Mouse (Mus musculus): Measurements from ENCODE around the gene Trmt10a. TPM values are rescaled to one million over a fixed set of nuclear protein-coding genes. Genes with fewer than 3 reads are reported as not detected.

Gene Trmt10a
- polyA plus RNA-seq, 1 experiment from 2014 or later: 14.2 TPM

- no peaks in the 10 kb centered on the region for H3K27me3 ChIP-seq (ENCODE audit: insufficient read depth, low read length)
- H3K27ac ChIP-seq (ENCODE audit: low read depth): no peak overlapping the region
- no peak for ATAC-seq (ENCODE audit: insufficient read depth)
- H3K4me3 ChIP-seq (ENCODE audit: low read depth, low read length): no peak overlapping the region
- H3K4me1 ChIP-seq (ENCODE audit: insufficient read depth): no peaks in the 10 kb centered on the region
- 69% methylated on average over 5 of the region's 5 CpGs for WGBS
- no peak overlapping the region for H3K4me2 ChIP-seq
- H3K36me3 ChIP-seq (ENCODE audit: insufficient read depth): no peaks in the 10 kb centered on the region
- H3K9me3 ChIP-seq (ENCODE audit: low read depth, low read length): no peaks in the 10 kb centered on the region
- no peak for DNase-seq
- no peak for TF ChIP-seq CTCF (IDR thresholded peaks at IDR 0.05; ENCODE audit: low read depth)
- no peak overlapping the region for H3K9ac ChIP-seq
Measured at GRCm38 (mm10) chr3:138105056-138105455, 38.2 kb upstream of the Trmt10a start.

- no peak for TF ChIP-seq CTCF (IDR thresholded peaks at IDR 0.05; ENCODE audit: low read depth)
- Histone ChIP-seq H3K36me3 (ENCODE audit: insufficient read depth) (no peaks in the 10 kb centered on the region), H3K9ac (no peak overlapping the region), H3K9me3 (ENCODE audit: low read depth, low read length) (no peaks in the 10 kb centered on the region), H3K27me3 (ENCODE audit: insufficient read depth, low read length) (no peaks in the 10 kb centered on the region), H3K4me2 (no peak overlapping the region), H3K27ac (ENCODE audit: low read depth) (no peak overlapping the region), H3K4me1 (ENCODE audit: insufficient read depth) (no peaks in the 10 kb centered on the region), H3K4me3 (ENCODE audit: low read depth, low read length) (no peak overlapping the region)
- 92% methylated on average over 10 of the region's 10 CpGs for WGBS
- ATAC-seq (ENCODE audit: insufficient read depth) (no peak), DNase-seq (no peak)
Measured at GRCm38 (mm10) chr3:138106887-138107286, 36.4 kb upstream of the Trmt10a start.

- Histone ChIP-seq H3K27ac (ENCODE audit: low read depth) (no peak overlapping the region), H3K9ac (no peak overlapping the region), H3K4me2 (no peak overlapping the region), H3K4me1 (ENCODE audit: insufficient read depth) (no peaks in the 10 kb centered on the region), H3K36me3 (ENCODE audit: insufficient read depth) (no peaks in the 10 kb centered on the region), H3K27me3 (ENCODE audit: insufficient read depth, low read length) (no peaks in the 10 kb centered on the region), H3K4me3 (ENCODE audit: low read depth, low read length) (no peak overlapping the region), H3K9me3 (ENCODE audit: low read depth, low read length) (no peaks in the 10 kb centered on the region)
- no peak for DNase-seq
- no peak; the same call in 1 of the 2 replicates for ATAC-seq (ENCODE audit: insufficient read depth)
- WGBS: 86% methylated on average over 19 of the region's 19 CpGs
- no peak for TF ChIP-seq CTCF (IDR thresholded peaks at IDR 0.05; ENCODE audit: low read depth)
Measured at GRCm38 (mm10) chr3:138110910-138111782, 32.1 kb upstream of the Trmt10a start.

GRCm38 (mm10) chr3:138114106-138114505 is 29.1 kb upstream of the Trmt10a start:
- DNase-seq: no peak
- 76% methylated on average over 17 of the region's 17 CpGs for WGBS
- H3K27ac ChIP-seq (ENCODE audit: low read depth): no peak overlapping the region
- TF ChIP-seq CTCF (IDR thresholded peaks at IDR 0.05; ENCODE audit: low read depth): no peak
- no peaks in the 10 kb centered on the region for H3K9me3 ChIP-seq (ENCODE audit: low read depth, low read length)
- H3K4me2 ChIP-seq: no peak overlapping the region
- no peaks in the 10 kb centered on the region for H3K36me3 ChIP-seq (ENCODE audit: insufficient read depth)
- H3K4me1 ChIP-seq (ENCODE audit: insufficient read depth): no peaks in the 10 kb centered on the region
- H3K27me3 ChIP-seq (ENCODE audit: insufficient read depth, low read length): no peaks in the 10 kb centered on the region
- ATAC-seq (ENCODE audit: insufficient read depth): no peak
- H3K4me3 ChIP-seq (ENCODE audit: low read depth, low read length): no peak overlapping the region
- H3K9ac ChIP-seq: no peak overlapping the region

GRCm38 (mm10) chr3:138116871-138117270 is 26.4 kb upstream of the Trmt10a start:
- ATAC-seq (ENCODE audit: insufficient read depth) (no peak), DNase-seq (no peak)
- Histone ChIP-seq H3K9ac (no peak overlapping the region), H3K9me3 (ENCODE audit: low read depth, low read length) (no peaks in the 10 kb centered on the region), H3K4me3 (ENCODE audit: low read depth, low read length) (no peak overlapping the region), H3K36me3 (ENCODE audit: insufficient read depth) (no peaks in the 10 kb centered on the region), H3K27ac (ENCODE audit: low read depth) (no peak overlapping the region), H3K27me3 (ENCODE audit: insufficient read depth, low read length) (no peaks in the 10 kb centered on the region), H3K4me2 (no peak overlapping the region), H3K4me1 (ENCODE audit: insufficient read depth) (no peaks in the 10 kb centered on the region)
- 83% methylated on average over 4 of the region's 4 CpGs for WGBS
- no peak for TF ChIP-seq CTCF (IDR thresholded peaks at IDR 0.05; ENCODE audit: low read depth)

- no peak for DNase-seq
- Histone ChIP-seq H3K27ac (ENCODE audit: low read depth) (no peak overlapping the region), H3K27me3 (ENCODE audit: insufficient read depth, low read length) (no peaks in the 10 kb centered on the region), H3K4me3 (ENCODE audit: low read depth, low read length) (no peak overlapping the region), H3K36me3 (ENCODE audit: insufficient read depth) (no peaks in the 10 kb centered on the region), H3K4me1 (ENCODE audit: insufficient read depth) (no peaks in the 10 kb centered on the region), H3K9me3 (ENCODE audit: low read depth, low read length) (no peaks in the 10 kb centered on the region), H3K9ac (no peak overlapping the region), H3K4me2 (no peak overlapping the region)
- no peak for ATAC-seq (ENCODE audit: insufficient read depth)
- 61% methylated on average over 6 of the region's 6 CpGs for WGBS
- no peak for TF ChIP-seq CTCF (IDR thresholded peaks at IDR 0.05; ENCODE audit: low read depth)
Measured at GRCm38 (mm10) chr3:138118392-138118791, 24.9 kb upstream of the Trmt10a start.

- no peak for TF ChIP-seq CTCF (IDR thresholded peaks at IDR 0.05; ENCODE audit: low read depth)
- H3K4me1 ChIP-seq (ENCODE audit: insufficient read depth): no peaks in the 10 kb centered on the region
- no peak overlapping the region for H3K4me2 ChIP-seq
- no peaks in the 10 kb centered on the region for H3K36me3 ChIP-seq (ENCODE audit: insufficient read depth)
- ATAC-seq (ENCODE audit: insufficient read depth) (peak; percentile 65; the same call in 1 of the 2 replicates), DNase-seq (no peak)
- WGBS: 62% methylated on average over 14 of the region's 14 CpGs
- no peak overlapping the region for H3K4me3 ChIP-seq (ENCODE audit: low read depth, low read length)
- no peak overlapping the region for H3K9ac ChIP-seq
- no peaks in the 10 kb centered on the region for H3K9me3 ChIP-seq (ENCODE audit: low read depth, low read length)
- H3K27ac ChIP-seq (ENCODE audit: low read depth): no peak overlapping the region
- H3K27me3 ChIP-seq (ENCODE audit: insufficient read depth, low read length): no peaks in the 10 kb centered on the region
Measured at GRCm38 (mm10) chr3:138118831-138119230, 24.4 kb upstream of the Trmt10a start.

Data from lung, embryonic 14.5 days (tissue).